Mouse (Mus musculus): ENCODE results near the gene Klhl36. TPM values are rescaled to one million over a fixed set of nuclear protein-coding genes. Genes with fewer than 3 reads are reported as not detected.

The Klhl36 gene
- total RNA-seq, 2 experiments from 2014 or later: 3.2 to 4.4 TPM

DNA sequence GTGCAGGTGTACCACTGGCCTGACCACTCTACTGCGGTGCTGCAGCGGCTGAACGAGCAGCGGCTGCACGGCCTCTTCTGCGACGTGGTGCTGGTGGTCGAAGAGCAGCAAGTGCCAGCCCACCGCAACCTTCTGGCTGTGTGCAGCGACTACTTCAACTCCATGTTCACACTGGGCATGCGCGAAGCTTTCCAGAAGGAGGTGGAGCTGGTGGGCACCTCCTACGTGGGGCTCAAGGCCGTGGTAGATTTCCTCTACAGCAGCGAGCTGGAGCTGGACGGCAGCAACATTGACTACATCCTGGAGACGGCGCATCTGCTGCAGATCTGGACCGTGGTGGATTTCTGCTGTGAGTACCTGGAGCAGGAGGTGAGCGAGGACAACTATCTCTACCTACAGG is 7.5 kb downstream of the Klhl36 start:
- no peak for ATAC-seq (replicated peaks; ENCODE audit: low FRiP score, low TSS enrichment, poor library complexity, severe bottlenecking)

DNA sequence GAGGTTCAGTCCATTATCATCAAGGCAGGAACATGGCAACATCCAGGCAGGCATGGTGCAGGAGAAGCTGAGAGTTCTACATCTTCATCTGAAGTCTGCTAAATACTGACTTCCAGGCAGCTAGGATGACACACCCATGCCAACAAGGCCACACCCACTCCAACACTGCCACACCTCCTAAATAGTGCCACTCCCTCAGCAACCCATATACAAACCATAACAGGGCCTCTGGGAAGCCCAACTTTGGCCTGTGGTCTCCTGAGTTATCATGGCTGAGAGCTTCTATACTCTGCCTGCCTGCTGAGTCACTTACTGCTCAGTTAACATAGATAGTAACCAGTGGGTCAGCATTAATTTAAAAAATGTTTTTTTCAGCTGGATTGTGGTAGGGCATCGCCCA is 11.1 kb downstream of the Klhl36 start:
- ATAC-seq (replicated peaks; ENCODE audit: low FRiP score, low TSS enrichment, poor library complexity, severe bottlenecking): peak; percentile 95

DNA sequence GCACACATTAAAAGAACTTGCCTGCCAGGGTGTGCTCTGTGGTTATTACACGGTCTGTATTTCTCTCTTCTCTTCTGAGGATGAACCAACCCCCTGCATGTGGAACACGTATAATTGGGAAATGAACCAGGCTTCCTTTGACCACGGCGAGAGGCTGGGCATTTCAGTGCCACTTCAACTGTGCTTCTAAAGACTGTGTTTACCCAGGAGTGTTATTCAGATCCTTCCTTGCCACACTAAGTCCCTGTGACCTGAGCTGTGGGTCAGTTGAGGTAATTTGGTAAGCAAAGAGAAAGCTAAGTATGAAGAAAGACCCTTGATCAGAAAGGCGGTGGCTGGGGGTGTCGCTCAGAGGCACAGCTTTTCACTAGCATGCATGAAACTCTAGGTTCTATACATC is 19.2 kb downstream of the Klhl36 start:
- no peak for ATAC-seq (replicated peaks; ENCODE audit: low FRiP score, low TSS enrichment, poor library complexity, severe bottlenecking)

DNA sequence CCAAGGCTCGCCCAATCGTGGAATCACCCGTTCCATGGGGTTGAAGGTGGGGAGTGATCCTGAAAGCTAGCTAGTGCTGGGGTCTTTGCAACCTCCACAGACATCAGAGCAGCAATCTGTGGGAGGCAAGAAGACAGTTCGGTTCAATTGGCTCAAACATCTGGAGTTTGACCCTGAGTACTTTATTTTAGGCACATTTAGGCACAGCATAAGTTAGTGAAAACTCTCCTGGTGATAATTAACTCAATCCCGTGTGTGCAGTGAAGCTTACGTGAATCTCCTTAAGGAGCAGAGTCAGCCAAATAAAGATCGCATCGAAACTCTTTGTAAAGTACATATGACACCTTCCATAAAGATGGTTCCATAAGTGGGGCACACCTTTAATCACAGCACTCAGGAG is 19.9 kb downstream of the Klhl36 start:
- ATAC-seq (replicated peaks; ENCODE audit: low FRiP score, low TSS enrichment, poor library complexity, severe bottlenecking): no peak

DNA sequence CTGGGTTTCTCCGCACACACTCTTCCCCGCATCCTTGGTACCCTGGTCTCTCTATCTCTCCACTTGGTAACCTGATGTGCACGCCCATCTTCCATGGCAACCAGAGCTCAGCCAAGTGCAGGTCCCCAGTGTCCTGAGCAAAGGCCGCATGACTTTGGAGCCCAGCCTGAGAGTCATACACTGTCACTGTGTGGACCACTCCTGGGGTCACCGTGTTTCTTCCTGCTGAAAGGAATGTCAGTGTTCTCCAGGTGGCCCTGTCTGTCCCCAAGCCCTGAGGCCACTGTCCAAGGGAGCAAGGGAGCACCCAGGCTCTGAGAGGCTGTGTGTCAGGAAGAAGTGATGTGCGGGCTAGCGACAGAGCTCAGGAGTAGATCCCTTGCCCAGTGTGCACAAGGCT is 21.2 kb downstream of the Klhl36 start:
- ATAC-seq (replicated peaks; ENCODE audit: low FRiP score, low TSS enrichment, poor library complexity, severe bottlenecking): no peak

DNA sequence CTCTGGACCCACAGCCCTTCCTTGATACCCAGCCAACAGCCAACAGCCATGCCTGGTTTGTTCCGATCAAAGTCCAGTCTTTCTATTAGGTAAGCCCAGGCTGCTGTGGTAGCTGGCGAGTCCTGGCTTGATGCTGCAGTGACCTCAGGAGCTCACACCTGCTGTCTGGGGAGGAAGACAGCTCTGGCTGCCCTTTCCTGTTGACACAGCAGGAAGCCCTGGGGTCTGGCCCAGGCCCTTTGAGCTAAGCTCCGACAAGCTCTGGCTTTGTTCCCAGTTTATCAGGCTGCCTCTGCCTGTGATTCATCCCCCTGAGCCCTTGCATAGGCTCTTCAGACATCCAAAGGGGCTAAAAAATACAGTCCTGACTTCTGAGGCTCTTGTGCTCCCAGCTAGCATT is 23.5 kb downstream of the Klhl36 start:
- no peak for ATAC-seq (replicated peaks; ENCODE audit: low FRiP score, low TSS enrichment, poor library complexity, severe bottlenecking)

DNA sequence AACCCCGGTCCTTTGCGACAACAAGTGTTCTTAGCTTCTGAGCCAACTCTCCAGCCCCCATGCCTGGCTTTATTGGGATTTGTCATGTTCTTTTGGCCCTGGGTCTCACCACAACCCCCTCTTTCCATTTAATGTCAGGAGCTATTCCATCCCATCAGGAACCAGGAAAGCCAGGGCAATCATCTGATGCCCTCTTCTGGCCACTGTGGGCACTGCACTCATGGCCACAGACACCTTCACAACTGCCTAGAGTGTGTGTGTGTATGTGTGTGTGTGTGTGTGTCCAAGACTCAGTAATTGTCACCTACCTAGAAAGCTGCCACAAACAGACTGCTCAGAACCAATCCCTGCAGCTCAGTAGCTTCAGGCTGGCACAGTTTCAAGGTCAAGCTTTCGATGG is 25.1 kb downstream of the Klhl36 start:
- 0 out of 2 replicates have a peak, but pooled peaks have one; percentile 41 for ATAC-seq (replicated peaks; ENCODE audit: low FRiP score, low TSS enrichment, poor library complexity, severe bottlenecking)

DNA sequence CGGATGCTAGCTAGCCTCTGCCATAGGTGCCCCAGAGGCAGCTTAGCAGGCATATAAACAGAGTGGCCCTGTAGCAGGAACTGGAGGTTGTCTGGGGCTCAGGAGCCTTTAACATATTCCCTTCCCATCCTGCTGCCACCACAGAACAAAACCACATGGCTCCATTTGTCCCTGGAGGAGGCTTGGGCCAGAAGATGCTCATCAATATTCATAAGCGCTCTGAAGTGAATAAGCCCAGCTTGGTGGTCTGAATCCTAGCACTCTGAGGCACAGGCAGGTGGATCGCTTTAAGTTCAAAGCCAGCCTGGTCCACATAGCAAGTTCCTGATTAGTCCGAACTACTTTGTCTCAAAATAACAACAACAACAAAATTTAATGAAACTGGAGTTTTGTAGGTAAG is 25.9 kb downstream of the Klhl36 start:
- no peak for ATAC-seq (replicated peaks; ENCODE audit: low FRiP score, low TSS enrichment, poor library complexity, severe bottlenecking)

DNA sequence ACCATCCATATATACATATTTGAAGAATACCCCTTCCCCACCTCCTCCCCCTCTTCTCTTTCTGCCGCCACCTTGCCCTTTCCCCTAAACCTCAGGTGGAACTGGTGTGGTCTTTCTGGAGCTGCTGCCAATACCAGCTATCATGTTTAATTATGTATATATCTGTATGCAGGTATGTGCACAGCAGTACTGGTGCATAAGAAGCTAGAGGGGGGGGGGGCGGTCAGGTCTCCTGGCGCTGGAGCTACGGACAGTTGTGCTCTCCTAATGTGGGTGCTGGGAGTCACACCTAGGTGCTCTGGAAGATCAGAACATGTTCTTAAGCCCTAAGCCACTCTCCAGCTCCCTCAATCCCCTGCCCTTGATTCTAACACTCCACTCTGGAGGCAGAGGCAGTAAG is 35.0 kb downstream of the Klhl36 start:
- ATAC-seq (replicated peaks; ENCODE audit: low FRiP score, low TSS enrichment, poor library complexity, severe bottlenecking): no peak

DNA sequence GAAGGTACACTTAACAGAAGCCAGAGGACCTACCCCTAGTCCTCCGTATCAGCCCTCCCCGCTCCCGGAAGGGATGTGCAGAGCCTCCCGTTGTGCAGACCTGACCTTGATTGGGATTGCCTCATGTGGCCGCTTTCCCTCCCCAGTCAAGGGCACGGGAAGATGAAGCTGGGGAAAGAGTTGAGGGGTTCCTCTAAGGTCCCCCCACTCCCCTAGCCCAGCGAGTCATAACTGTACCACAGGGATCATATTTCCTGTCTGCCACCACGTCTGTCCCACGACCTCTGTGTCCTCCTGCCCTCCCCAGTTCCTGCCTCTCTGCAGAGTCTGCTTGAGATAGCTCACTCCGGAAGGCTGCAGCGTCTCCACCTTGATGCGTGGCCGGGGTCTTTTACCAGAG is 35.9 kb downstream of the Klhl36 start:
- peak; percentile 55; the same call in 1 of the 2 replicates for ATAC-seq (replicated peaks; ENCODE audit: low FRiP score, low TSS enrichment, poor library complexity, severe bottlenecking)

DNA sequence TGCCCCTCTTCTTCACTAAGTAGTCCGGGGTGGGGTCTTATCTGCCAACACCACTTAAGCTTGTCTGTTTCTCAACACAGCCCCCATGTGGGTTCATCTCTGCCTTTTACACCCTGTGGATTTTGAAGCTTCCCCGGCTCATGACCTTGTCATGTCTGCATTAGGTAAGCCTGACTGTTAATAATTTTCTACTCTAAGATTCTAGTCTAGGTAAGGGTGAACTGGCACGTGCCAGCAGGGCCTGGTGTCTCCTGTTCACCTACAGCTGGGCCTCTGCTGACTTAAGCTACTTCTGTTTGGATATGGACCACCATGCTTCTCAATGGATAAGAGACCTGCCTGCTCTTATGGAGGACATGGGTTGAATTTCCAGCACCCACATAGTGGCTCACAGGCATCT is 39.3 kb downstream of the Klhl36 start:
- no peak for ATAC-seq (replicated peaks; ENCODE audit: low FRiP score, low TSS enrichment, poor library complexity, severe bottlenecking)

DNA sequence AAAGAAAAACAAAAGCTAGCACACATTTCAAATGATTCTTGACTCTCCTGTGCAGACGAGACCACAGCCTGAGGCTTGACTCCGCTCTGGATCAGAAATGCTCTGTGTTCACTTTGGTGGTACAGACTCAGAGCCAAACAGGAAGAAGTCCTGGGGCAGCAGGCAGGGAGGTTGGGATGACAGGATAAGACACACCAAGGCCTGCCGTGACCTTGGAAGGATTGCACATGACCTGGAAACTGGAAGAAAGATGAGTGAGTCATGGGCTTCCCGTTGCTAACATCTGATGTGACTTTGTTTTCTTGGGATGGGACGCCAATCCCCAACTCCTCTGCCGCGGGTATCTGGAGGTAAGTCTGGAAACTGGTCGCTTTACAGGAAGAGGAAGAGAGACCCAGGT is 39.9 kb downstream of the Klhl36 start:
- no peak for ATAC-seq (replicated peaks; ENCODE audit: low FRiP score, low TSS enrichment, poor library complexity, severe bottlenecking)

DNA sequence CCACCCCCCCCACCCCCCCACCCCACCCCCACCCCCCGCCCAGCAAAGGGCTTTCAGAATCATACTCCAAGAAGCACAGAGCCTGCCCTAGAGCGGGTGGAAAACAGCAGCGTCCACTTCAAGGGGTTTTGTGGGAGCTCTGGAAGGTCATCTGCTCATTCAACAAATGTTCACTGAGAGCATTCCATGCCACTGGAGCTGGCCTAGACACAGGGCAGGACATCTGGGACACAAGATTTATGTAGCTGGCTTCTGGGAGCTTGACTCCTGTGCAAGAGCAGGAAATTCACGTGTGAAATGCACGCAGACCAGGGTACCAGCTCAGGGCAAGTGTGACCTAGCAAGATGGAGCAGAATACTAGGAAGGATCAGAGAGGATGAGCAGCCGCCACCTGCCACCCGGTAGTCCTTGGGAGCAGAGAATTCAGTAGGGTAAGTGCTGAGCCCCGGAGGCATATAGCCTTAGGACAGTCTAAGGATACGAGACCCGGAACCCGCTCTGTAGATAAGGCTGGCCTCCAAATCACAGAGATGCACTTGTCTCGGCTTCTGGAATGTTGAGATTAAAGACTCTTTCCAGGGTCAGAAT is 42.4 kb downstream of the Klhl36 start:
- ATAC-seq (replicated peaks; ENCODE audit: low FRiP score, low TSS enrichment, poor library complexity, severe bottlenecking): no peak

DNA sequence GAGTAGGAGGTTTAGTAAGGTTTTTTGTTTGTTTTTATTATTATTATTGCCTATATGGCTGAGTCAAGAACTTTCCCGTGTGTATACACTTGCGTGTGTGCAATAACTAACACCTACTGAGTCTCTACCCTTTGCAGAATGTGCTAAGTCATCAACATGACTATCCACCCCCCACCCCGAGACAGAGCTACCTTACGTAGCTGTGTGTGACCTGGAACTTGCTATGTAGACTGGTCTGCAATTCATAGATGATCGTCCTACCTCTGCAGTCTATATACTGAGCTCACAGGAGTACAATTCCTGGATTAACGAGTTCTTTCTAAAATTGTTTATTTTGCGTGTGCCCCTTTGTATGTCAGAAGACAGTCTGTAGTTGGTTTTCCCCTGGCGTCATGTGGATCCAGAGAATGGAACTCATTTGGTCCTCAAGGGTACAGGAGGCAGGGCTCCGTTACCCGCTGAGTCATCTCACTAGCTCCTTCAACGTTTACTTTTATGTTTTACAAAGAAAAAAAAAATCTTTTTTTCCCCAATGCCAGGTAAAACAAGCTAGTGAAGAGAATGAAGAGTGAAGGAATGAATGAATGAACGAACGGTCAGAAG is 48.0 kb downstream of the Klhl36 start, which contains the start of gene Usp10:
TSS of gene Usp10 (plus strand) at position 417 of the 603 bp plus-strand sequence.
- peak; percentile 39 for ATAC-seq (replicated peaks; ENCODE audit: low FRiP score, low TSS enrichment, poor library complexity, severe bottlenecking)

DNA sequence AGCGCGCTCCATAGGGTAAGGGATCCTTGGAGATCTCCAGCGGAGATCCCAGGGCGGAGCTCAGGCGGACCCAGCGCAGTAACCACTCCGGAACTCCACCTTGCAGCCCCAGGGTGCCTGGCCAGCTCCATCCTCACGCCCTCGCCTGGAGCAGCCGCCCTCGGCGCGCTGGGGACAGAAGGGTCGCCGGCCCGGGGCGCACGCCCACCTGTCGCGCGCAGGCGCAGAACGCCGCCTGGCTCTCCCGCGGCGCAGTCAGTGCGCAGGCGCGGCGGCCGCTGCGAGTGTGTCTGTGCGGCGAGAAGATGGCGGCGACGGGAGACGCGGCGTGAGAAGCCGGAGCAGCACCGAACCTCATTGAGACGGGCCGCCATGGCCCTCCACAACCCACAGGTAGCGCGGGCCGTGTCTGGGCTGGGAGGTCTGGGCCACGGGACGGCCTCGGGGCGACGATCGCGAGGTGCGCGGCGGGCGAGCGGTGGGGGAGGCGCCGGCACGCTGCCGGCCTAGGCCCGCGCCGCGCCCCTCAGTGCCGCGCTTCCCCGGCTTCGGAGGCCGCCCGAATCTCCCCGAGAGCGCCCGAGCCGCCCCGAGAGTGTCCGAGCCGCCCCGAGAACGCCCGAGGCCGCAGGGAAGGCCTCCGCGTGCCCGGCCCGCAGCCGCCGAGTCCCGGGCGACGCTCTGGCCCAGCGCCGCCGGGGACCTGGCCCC is 48.6 kb downstream of the Klhl36 start, which contains the start of gene Gm20388:
TSS of gene Gm20388 (plus strand) at position 295 of the 711 bp plus-strand sequence.
- peak; percentile 72 for ATAC-seq (replicated peaks; ENCODE audit: low FRiP score, low TSS enrichment, poor library complexity, severe bottlenecking)

DNA sequence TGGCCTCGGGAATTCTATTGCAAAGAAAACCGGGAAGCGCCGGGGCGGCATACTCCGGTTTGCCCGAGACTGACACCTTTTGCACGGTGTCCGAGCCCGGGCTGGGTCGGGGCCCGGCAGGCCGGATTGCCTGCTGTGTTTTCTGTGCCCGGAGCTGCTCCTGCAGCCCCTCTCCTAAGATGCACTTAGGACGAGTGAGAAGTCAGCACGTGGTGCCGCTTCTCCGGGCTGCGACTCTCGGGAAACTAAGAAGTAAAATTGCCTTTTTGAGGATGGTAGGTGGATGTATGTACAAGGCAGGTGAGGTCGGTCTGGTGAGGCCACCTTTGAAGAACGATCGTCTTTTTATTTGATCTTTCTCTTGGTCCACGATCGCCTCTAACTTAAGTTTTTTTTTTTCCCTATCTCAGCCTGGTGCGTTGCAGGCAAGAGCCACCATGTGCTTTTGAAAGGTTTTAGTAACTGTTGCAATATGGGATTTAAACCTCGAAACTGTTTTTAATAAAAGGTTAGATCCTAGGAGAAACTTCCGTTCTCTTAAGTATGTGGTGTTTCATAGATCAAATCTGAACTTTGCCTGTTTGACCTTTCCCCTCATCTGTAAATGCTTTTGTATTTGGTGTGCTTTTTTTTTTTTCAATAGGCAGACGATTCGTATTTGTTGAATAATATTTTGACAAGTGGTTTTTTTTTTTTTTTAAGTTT is 49.3 kb downstream of the Klhl36 start:
- no peak for ATAC-seq (replicated peaks; ENCODE audit: low FRiP score, low TSS enrichment, poor library complexity, severe bottlenecking)

DNA sequence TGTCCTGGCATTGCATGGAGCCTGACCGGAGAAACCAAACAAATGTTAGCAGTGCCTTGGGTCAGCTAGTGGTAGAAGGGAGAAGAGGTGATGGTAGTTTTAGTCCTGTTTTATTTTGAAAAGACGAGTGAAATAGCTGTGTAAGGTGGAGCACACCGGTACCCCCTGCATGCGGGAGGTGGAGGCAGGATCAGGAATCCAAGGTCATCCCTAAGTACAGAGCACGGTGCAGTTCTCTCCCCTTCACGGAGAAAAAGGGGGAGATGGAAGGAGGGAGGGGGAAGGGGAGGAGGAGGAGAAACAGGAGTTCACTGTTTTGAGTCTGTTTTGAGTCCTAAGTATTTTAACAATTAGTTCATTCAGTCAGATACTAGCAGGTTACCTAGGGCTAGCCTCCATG is 50.6 kb downstream of the Klhl36 start:
- no peak for ATAC-seq (replicated peaks; ENCODE audit: low FRiP score, low TSS enrichment, poor library complexity, severe bottlenecking)

DNA sequence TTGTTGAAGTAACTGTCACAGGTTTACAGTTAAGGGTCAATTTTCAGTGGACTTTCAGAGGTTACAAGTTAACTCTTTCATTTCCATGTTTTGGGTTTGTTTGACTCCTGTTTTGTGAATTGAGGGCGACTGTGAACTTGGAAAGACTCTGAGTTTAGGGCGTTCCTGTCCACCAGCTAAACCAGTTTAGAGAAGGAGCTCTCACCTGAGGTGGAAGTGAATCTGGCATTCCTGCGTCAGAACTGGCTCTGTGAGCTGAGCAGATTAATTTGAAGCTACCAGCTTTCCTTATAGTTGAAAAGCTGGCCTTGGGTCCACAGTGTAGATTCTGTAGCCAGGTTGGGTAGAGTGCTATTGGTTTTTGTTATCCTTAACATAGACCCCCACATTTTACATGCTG is 51.1 kb downstream of the Klhl36 start:
- no peak for ATAC-seq (replicated peaks; ENCODE audit: low FRiP score, low TSS enrichment, poor library complexity, severe bottlenecking)

DNA sequence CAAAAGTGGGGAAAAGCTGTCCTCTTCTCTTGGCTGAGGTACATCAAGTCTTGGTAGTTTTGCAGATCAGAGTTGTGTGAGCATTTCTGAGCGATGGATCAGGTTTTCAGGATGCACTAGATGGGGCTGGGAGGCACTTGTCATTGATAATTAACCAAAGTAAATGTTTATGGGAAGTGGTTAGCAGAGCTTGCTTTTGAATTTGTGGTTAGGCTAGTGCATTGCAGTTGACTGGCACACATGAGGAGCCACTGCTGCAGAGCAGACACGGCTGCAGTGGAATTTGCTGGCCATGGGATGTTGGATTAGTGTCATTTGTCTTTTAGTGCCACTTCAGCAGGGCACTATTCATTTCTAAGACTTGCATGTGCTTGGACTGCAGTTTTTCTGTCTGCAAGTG is 52.1 kb downstream of the Klhl36 start:
- ATAC-seq (replicated peaks; ENCODE audit: low FRiP score, low TSS enrichment, poor library complexity, severe bottlenecking): no peak

DNA sequence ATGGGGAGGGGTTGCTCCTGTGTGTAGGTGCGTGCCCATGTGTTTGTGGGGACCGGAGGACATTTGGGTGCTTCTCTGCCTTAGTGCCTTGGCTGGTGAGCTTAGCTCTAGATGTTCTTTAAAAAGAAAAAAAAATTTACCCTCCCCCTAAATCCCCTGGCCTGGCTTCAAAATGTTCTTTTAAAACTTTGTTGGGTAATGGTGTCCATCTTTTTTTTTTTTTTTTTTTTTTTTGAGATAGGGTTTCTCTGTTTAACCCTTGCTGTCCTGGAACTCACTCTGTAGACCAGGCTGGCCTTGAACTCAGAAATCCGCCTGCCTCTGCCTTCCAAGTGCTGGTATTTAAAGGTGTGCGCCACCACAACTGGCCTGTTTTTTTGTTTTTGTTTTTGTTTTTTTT is 53.2 kb downstream of the Klhl36 start:
- no peak for ATAC-seq (replicated peaks; ENCODE audit: low FRiP score, low TSS enrichment, poor library complexity, severe bottlenecking)
